Mouse (Mus musculus) testis, adult 2 months (tissue): ENCODE results near the gene Iqcn.

Experiments used
- CTCF ChIP-seq: fragments of 200-500 bp; IDR thresholded peaks from 2 replicates; pipeline ENCODE4 v1.5.1; 2012; ENCODE audit warnings: low read depth, mild to moderate bottlenecking, inconsistent platforms, low read length, moderate library complexity; ENCODE audit not compliant: control insufficient read depth, insufficient read depth, insufficient replicate concordance
- POLR2A ChIP-seq: fragments of 200-500 bp; IDR thresholded peaks from 2 replicates; pipeline ENCODE4 v1.6.1; 2012; ENCODE audit warnings: low read depth, mild to moderate bottlenecking, inconsistent platforms, low read length, moderate library complexity; ENCODE audit not compliant: control insufficient read depth

DNA sequence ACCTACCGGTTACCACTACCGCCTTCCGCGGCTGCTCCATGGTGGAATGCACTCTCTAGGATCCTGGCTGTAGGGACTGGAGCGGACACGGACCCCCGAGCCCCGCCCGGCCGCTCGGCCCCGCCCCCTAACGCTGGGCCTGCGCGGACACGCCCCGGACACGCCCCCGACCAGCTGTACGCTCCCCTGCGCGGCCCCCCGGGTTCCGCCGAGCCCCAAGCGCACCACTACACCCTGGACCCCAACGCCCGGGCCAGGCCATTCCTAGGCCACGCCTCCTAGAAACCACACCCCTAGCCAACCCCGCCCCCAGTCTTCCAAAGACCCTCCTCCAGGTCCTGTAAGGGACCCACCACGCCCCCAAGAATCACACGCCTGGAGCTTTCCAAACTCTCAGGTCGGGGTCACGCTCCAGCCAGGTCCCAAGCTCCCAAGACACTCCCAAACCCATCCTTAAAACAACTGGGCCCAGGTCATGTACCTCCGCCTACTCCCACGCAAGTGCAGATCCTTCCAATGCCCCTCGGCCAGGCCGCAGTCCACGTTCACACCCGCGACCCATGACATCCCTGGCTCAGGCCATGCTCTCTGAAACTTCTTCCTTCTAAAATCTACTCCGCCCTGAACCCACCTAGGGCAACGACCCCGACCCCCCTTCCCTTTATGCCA, 43.5 kb upstream of the Iqcn start:
- TF ChIP-seq CTCF = no peak
- TF ChIP-seq POLR2A = peak; percentile 2; the same call in 1 of the 2 replicates
